Mouse (Mus musculus) layer of hippocampus, adult 18-20 months (tissue): ENCODE data around the gene Mmp9. TPM values are rescaled to one million over a fixed set of nuclear protein-coding genes. Genes with fewer than 3 reads are reported as not detected.
A peak's percentile ranks its signal among the peaks of the same experiment; 100 is the strongest.

Experiments
- DNase-seq, 2 experiments: peaks; one replicate each; pipeline ENCODE4 v3.0.0; 2022; ENCODE audit warnings: low spot score in 2 of 2
- total RNA-seq, 2 experiments: library from RNA; stranded (reverse); gene quantifications; 2 replicates each; pipeline ENCODE4 v1.2.3; 2021

Mmp9 gene
- total RNA-seq, 2 experiments from 2014 or later, result 1.5 to 1.6 TPM

GRCm38 (mm10) chr2:164952448-164952847, 11.9 kb downstream of the Mmp9 start:
- no peak for DNase-seq

GRCm38 (mm10) chr2:164953224-164953623, 12.6 kb downstream of the Mmp9 start:
- peak; percentile 70 to 81 for DNase-seq

- no peak for DNase-seq
Observed at GRCm38 (mm10) chr2:164955725-164956124, 15.1 kb downstream of the Mmp9 start.

DNA sequence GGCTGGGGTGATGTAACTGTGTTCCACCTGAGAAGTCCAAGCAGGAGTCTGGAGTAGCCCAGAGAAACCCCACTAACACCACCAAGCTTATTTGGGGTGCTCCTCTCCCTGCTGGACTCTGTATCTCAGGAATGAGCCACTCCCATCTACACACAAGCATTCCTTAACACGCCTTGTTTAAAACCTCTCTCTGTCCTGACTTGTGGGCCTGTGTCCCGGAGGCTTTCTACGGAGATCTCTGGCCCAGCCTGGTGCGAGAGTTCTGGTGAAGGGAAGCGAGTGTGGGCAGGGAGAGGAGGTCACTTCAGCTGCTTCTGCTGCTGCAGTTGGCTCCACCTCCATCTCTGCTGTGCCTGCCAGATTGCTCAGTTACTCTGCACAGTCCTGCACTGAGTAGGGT, 15.6 kb downstream of the Mmp9 start:
- DNase-seq, result no peak

GRCm38 (mm10) chr2:164957548-164958315, 17.2 kb downstream of the Mmp9 start:
- DNase-seq, result no peak

GRCm38 (mm10) chr2:164960716-164961441, 20.3 kb downstream of the Mmp9 start, which contains the start of gene Slc12a5:
TSS of gene Slc12a5 (plus strand) at chr2:164960802.
- DNase-seq, result peak in 1 of 2 experiments; percentile 65

DNA sequence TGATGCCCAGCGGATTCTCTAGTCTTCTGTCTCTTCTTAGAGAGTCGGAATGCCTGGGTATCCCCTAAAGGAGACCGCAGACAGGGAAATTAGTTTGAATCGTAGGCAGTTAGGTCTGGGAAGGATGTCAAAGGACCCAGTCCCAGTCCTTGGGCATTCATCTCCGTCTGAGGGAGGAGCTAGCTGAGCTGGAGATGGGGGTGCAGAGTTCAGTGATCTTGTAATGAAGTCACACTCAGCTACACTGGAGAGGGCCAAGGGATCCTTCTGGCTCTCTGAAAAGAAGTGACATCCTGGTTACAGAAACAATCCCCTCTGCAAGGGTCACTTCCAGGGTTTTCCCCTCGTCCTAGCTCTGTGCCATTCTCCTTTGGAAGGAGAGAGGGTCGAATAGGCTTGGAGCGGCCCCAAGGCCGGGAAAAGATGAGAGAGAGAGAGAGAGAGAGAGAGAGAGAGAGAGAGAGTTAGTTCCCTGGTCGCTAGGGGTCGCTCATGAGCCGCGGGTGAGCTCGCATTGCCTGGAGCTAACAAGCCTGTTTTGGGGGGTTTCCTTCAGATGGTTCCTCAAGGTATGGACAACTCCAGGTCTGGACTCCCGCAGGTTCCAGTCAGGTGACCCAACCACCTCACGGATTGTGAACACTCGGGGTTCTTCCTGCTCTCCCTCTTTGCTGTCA, 21.1 kb downstream of the Mmp9 start:
- peak; percentile 72 to 86 for DNase-seq

DNA sequence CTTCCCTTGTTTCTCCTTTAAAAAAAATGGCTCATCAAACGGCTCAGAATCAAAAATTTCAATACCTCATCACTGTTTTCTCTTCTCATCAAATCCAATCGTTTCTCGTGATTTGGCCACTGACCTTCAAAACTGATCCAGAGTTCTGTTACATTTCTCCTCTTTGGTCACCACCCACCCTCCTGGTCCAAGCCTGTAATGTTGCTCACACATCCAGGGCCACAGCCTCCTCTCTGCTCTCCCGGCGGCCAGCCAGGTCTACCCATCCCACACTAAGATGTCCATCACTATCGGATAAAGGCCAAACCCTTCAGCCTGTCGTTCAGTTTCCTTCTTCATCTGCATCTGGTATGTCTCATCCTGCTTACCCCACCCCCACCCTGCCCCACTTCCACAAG, 21.6 kb downstream of the Mmp9 start:
- no peak for DNase-seq

DNA sequence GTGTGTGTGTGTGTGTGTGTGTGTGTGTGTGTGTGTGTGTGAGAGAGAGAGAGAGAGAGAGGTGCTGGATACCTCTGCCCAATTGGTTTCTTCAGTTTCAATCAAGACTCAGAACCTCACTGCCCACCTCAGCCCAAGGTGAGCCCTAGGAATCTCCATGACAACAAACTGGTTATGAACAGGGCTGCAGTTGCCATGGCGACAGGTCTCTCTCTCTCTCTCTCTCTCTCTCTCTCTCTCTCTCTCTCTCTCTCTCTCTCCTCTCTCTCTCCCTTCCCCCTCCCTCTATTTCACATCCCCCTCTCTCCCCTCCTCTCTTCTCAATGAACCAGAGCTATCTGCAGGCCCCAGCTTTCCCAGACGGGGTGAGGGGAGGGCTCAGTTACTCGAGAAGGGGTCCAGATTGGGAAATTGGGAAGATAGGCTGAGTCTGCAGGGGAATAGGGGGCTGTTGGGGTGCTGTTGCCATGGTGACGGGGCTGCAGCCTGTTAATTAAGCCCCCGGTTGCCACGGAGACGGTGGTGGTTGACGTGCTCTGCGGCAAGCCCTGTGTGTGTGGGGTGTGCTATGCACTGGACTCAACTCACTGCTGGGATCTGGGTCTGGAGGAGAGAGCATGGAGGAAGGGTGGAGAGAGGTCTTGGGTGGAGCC, 23.8 kb downstream of the Mmp9 start:
- DNase-seq, result peak; percentile 74 to 79

DNA sequence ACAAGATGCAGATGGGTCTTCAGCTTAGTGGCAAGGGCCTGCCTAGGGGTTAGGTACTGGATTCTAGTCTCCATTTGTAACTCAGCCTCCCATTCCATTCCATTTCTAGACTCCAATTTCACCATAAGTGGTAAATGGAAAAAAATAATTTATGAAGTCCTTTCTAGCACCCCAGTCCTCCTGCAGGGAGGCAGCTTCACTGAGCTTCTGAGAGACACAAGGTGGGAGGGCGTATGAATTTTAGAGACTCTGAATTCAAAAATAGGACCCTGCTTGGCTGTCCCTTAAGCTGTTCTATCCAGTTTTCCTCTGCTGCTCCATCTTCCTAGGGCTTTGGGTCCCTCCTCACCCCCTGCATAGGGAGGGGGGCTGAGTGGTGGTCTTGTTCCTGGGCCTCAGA, 24.4 kb downstream of the Mmp9 start:
- no peak for DNase-seq

- no peak for DNase-seq
Observed at GRCm38 (mm10) chr2:164966381-164966780, 25.8 kb downstream of the Mmp9 start.

GRCm38 (mm10) chr2:164967193-164967592, 26.6 kb downstream of the Mmp9 start:
- DNase-seq, result peak in 1 of 2 experiments; percentile 46

GRCm38 (mm10) chr2:164967761-164968440, 27.3 kb downstream of the Mmp9 start:
- peak; percentile 78 to 82 for DNase-seq

DNA sequence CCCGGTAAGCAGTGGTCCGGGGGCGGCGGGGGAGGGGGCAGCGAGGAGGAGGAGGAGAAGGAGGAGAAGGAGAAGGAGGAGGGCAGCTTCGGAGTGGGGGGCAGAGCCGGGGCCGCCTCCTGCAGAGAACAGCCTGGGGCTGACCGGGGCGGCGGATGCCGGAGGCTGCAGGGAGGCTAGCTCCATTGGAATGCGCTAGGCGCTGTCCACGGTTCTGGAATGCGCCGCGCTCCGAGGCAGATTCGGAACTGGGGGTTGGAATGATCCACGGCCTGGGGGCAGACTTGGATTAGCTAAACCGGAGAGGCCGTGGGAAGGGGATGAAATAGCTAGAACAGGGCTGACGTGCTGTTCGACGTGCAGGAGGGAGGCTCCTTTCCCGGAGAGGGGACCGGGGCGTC, 27.9 kb downstream of the Mmp9 start:
- DNase-seq, result peak; percentile 47 to 66

- peak; percentile 44 to 73 for DNase-seq
Observed at GRCm38 (mm10) chr2:164969348-164969781, 28.8 kb downstream of the Mmp9 start.

GRCm38 (mm10) chr2:164970631-164971196, 30.1 kb downstream of the Mmp9 start:
- peak; percentile 67 to 71 for DNase-seq

DNA sequence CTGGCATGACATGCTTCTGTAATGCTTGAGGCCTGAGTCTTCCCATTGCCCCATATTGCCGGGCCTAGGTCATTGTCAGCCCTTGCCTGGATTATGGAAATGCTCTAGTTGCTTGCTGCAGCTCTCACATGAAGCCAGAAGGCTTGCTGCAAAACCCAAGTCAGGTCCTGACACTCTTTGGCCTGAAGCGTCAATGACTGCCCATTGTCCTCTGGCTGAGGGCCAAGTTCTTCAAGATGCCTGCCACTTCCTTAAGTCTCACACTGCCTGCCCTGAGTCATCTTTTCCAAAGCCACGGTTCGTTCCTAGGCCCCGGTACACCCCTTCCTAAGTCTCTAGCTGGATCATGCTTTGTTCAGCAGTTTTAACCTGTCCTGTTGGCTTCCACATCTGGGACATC, 32.1 kb downstream of the Mmp9 start:
- no peak for DNase-seq

GRCm38 (mm10) chr2:164975611-164976010, 35.0 kb downstream of the Mmp9 start:
- no peak for DNase-seq

DNA sequence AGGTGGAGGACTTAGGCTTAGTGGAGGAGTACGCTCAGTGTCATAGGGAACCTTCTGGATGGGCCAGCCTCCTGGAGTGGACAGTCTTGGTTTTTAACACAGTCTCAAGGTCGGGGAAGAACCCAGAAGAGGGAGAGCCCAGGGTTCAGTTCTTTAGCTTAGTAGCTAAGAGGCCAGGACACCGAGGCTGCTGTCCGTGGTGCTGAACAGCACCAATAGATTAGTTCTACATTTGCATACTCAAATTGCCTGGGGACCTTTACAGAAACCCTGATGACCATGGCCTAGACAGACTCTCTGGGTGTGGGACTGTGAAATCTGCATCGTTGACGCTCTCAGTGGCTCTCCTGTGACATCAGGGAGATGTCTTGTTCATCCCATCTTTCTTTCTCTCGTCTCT, 39.2 kb downstream of the Mmp9 start:
- DNase-seq, result no peak

- DNase-seq, result no peak
Observed at GRCm38 (mm10) chr2:164985962-164986361, 45.4 kb downstream of the Mmp9 start.
